Mouse (Mus musculus) CD4-positive, CD25-positive, alpha-beta regulatory T cell, adult 2 months (primary cell): ENCODE results near the gene St3gal3.

Source experiments
- DNase-seq: peaks from one replicate; pipeline ENCODE4 v3.0.0-alpha.2; 2012; ENCODE audit warnings: low read depth, low spot score

Gene St3gal3

DNA sequence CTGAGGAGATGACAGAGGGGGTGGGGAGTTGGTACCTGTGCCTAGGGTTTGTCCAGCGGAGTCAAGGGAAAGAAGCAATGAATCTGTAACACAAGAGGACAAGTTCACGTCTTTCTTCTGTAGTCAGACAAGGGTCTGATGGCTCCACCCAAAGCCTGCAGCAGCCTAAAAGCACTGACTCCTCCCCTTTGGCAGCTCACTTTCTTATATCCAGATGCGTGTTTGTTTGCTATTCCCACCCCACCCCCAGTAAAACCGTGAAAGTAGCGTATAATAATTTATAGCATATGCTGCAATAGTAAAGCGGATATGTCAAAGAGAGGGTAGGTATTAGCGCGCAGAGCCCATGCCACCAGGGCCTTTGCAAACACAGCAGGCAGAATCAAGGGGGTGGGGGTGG lies 80.1 kb downstream of the St3gal3 start:
- no peak for DNase-seq

DNA sequence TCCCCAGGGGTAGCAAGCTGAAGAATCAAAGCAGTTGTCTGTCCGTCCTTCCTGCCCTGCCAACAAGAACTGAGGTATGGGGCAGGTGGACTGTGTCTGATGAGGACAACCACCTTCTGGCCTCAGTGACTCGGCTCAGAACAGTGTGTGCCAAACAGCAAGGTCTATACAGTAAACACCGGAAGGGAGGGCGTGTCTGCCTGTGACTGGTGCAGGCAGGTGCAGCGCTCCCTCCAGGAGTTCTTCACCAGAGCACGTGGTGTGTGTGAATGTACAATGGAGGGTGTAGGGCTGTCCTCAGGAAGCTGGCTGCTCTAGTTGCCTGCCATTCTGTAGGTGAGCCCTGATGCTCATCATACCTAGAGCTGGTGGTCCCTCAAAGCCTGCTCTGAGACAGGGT lies 80.8 kb downstream of the St3gal3 start:
- DNase-seq, result no peak

GRCm38 (mm10) chr4:118049606-118050302 lies 85.0 kb downstream of the St3gal3 start:
- DNase-seq, result no peak

DNA sequence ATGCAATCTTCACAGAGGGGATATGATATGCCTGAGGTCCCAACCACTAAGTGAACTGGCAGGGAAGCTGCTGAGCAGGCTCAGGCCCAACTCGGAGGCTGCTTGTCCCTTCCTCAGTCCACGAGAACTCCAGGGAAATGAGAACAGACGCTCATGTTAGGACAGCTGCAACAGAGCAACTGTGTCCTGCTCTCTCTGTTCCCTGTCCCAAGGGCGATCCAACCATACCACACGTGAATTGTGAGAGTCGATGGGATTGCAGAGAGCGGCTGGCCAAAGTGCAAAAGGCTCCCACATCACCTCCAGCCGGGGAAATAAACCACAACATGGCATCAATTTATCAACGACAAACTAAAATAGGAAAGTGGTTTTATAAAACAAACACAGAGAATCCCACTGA lies 90.2 kb downstream of the St3gal3 start:
- no peak for DNase-seq

DNA sequence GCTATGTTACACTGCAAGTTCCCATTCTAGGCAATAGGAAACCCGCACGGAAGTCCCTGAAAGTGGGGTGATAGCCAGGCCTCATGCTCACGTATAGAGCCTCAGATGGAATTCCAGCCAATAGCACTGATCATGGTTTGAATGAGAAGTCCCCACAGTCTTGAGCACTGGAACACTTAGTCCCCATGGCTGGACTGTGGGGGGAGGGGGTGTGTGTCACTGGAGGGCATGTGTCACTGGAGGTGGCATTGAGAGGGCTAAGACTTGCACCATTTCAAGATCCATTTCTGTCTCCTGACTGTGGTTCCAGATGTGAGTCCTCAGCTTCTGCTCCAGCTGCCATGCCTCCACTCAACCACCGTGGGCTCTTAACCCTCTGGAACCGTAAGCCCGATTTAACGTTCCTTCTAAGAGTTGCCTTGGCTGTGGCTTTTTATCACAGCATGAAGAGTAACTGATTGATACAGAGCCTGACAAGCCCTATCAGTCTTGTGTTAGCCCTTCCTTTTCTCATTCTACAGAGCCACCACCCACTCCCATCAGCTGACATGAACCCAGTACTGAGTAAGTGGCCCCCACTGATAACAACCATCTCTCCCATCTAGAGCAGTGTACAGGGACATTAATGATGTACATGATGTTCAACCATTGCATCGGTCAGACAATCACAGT lies 91.2 kb downstream of the St3gal3 start:
- DNase-seq, result no peak

GRCm38 (mm10) chr4:118042671-118043320 lies 91.9 kb downstream of the St3gal3 start:
- no peak for DNase-seq

DNA sequence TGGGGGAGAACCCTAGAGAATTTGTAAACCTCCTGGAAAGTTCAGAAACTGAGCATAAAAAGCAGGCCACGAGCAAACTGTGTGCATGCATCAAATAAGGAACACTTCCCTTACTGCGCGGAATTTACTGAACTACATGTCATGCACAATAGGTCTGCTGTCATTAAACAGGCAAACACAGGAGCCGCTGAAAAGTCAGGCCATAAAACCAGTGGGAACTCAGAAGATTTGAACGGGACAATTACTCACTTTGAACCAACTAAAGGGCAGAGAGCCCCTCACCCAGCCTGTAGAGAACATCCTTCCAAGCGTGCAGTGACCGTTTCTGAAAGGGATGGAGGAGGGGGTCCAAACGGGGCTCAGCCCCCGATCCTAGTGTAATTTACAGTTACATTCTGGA lies 93.6 kb downstream of the St3gal3 start:
- no peak for DNase-seq

- no peak for DNase-seq
Observed at GRCm38 (mm10) chr4:118040650-118041049, 94.1 kb downstream of the St3gal3 start.

- DNase-seq, result no peak
Observed at GRCm38 (mm10) chr4:118039964-118040363, 94.8 kb downstream of the St3gal3 start.

- no peak for DNase-seq
Observed at GRCm38 (mm10) chr4:118038023-118038422, 96.7 kb downstream of the St3gal3 start.

- DNase-seq, result no peak
Observed at GRCm38 (mm10) chr4:118037406-118037805, 97.3 kb downstream of the St3gal3 start.

- DNase-seq, result no peak
Observed at GRCm38 (mm10) chr4:118036531-118036930, 98.2 kb downstream of the St3gal3 start.

DNA sequence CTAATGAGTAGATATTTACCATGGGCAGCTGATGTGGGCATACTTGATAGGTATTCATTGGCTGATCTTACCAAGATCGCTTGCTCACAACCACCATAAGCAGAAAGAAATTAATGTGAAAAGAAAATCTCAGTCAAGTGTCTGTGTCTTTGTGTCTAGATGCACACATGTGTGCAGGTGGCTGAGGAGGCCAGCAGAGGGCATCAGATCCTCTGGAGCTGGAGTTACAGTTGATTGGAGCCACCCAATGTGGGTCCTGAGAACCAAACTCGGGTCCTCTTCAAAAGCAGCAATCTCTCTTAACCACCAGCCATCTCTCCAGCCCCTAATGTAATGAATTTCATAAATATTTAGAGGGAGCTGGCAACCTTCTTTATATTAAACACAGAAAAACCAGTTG lies 99.6 kb downstream of the St3gal3 start:
- no peak for DNase-seq

- DNase-seq, result no peak
Observed at GRCm38 (mm10) chr4:118033026-118033425, 101.7 kb downstream of the St3gal3 start.

- DNase-seq, result no peak
Observed at GRCm38 (mm10) chr4:118031776-118032170, 102.9 kb downstream of the St3gal3 start.

- no peak for DNase-seq
Observed at GRCm38 (mm10) chr4:118031132-118031775, 103.5 kb downstream of the St3gal3 start.

GRCm38 (mm10) chr4:118030330-118030729 lies 104.4 kb downstream of the St3gal3 start:
- DNase-seq, result no peak

DNA sequence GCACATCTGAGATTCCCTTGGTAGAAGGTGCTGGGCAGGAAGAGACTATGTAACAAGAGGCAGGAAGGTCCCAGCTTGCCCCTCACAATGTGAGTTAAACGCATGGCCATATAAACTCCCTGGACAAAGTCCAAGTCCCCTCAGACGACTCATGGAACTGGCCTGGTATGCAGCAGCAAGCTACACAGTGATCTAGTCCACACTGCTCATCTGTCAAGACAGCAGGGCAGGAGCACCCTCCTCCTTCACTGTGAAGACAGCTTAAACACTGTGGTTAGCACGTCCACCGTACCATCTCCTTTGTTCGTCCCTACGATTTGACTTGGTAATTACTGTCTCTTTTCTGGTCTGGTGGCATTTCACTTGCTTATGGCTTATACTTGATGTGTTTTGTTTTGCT lies 104.8 kb downstream of the St3gal3 start:
- DNase-seq, result no peak

DNA sequence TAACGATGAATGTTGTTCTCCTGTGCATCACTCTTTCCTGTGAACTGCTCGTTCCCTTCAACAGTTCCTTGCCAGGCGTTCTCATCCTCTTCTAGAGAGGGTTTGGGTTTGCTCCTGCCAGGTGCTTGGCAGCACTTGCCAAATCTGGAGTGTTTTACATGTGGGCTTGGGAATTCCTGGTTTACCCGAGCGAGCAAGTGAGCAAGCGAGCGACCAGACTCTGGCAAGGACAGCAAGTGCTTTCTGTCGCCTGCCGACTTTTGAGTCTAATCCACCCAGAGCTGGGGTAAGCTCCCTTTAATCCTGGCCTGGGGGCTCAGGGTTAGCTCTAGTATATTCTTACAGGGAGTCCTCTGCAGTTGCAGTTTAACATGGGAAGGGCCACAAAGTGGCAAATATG lies 105.7 kb downstream of the St3gal3 start:
- no peak for DNase-seq

DNA sequence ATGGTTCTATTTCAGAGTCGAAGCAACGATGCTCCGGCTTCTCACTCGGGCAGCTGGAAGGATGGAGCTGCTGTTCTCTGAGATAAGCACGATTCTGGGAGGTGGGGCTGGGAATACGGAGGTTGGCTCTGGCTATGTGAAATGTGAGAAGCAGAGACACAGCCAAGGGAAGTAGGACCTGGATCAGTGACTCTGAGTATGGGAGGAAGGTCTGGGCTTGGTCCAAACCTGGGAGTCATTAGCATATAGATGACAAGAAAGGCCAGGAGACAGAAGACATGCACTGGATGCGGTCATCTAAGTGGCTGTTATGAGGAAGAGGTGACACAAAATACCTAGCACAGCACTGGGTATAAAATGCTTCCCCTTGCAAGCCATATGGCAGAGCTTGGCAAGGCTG lies 108.8 kb downstream of the St3gal3 start:
- DNase-seq, result no peak

- DNase-seq, result no peak
Observed at GRCm38 (mm10) chr4:118025381-118025780, 109.3 kb downstream of the St3gal3 start.

- DNase-seq, result no peak
Observed at GRCm38 (mm10) chr4:118022811-118023210, 111.9 kb downstream of the St3gal3 start.
